Mouse (Mus musculus): ENCODE measurements at regions not wholly inside any gene's neighbourhood (a gene's known extent, or its start where the extent isn't known, plus 50 kb on each side); places are given as distances from the start of the nearest gene placed in this dataset.

GRCm38 (mm10) chr1:185834171-185834570, 282.9 kb downstream of the Lyplal1 start:
- no peak for TF ChIP-seq MAFK (IDR thresholded peaks at IDR 0.05; ENCODE audit: insufficient read depth, low read depth, low read length)
- TF ChIP-seq ZC3H11A (IDR thresholded peaks at IDR 0.05; ENCODE audit: borderline replicate concordance, low read depth, low read length) = no peak
